Mouse (Mus musculus): ENCODE results near the gene Me1. TPM values are rescaled to one million over a fixed set of nuclear protein-coding genes. Genes with fewer than 3 reads are reported as not detected.

Gene Me1
- polyA plus RNA-seq (2015; fragmentation: Nextera tagmentation; extraction: Ambion mirVana), result 73.0 and 75.5 TPM in 2 replicates

DNA sequence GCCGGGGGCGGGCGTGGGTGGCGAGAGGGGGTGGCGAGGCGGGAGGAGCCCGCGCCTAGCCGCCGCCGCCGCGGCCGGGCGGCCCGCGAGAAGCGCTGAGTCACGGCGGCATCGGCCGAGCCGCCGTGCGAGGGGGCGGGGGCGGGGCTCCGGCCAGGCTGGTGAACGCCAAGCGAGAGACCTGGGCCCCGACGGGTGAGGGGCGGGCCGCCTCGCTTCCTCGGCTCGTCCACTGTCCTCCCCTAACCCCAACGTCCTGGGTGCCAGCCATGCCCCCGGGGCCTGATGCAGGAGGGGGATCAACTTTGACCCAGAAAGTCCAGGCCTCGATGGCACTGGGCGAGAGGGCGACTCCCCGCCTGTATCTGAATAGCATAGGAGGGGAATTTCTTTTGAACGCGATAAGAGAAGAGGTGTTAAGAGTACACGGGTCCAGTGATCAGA, at the start of gene Me1:
TSS of gene Me1 (minus strand) at position 136 of the 444 bp plus-strand sequence.

GRCm38 (mm10) chr9:86742959-86743911, 47.5 kb upstream of the Me1 start, which contains the start of gene Prss35:
Gene Prss35, plus strand, starts transcription at chr9:86743649.

GRCm38 (mm10) chr9:86571540-86572135, 124.1 kb downstream of the Me1 start, which contains the start of the genes Pgm3 and Rwdd2a:
Gene Pgm3, minus strand, starts transcription at chr9:86571842.
Gene Rwdd2a, plus strand, starts transcription at chr9:86571991.

Other genes with a start within 250 kb of the Me1 start
- gene Ube2cbp, start 231.0 kb downstream of the Me1 start, polyA plus RNA-seq (2015; fragmentation: Nextera tagmentation; extraction: Ambion mirVana), result 5.9 and 7.6 TPM in 2 replicates
- 26.0 and 27.3 TPM in 2 replicates for gene Dop1a, start 228.8 kb downstream of the Me1 start, polyA plus RNA-seq (2015; fragmentation: Nextera tagmentation; extraction: Ambion mirVana)
- 29.7 and 31.3 TPM in 2 replicates for gene Pgm3, start 124.1 kb downstream of the Me1 start, polyA plus RNA-seq (2015; fragmentation: Nextera tagmentation; extraction: Ambion mirVana)
- 108 and 117 TPM in 2 replicates for gene Rwdd2a, start 124.0 kb downstream of the Me1 start, polyA plus RNA-seq (2015; fragmentation: Nextera tagmentation; extraction: Ambion mirVana)
- gene Prss35, start 47.7 kb upstream of the Me1 start, polyA plus RNA-seq (2015; fragmentation: Nextera tagmentation; extraction: Ambion mirVana), result 13.4 and 15.1 TPM in 2 replicates
- 170 and 174 TPM in 2 replicates for gene Snap91, start 184.7 kb upstream of the Me1 start, polyA plus RNA-seq (2015; fragmentation: Nextera tagmentation; extraction: Ambion mirVana)

All from neural tube, postnatal 0 days (tissue).